Mouse (Mus musculus): ENCODE measurements around the gene Myo1e. TPM values are rescaled to one million over a fixed set of nuclear protein-coding genes. Genes with fewer than 3 reads are reported as not detected.

The Myo1e gene
- polyA plus RNA-seq, 1 experiment from 2014 or later, result 6.5 TPM

- H3K27me3 ChIP-seq (ENCODE audit: control insufficient read depth, insufficient read depth, low read length), result no peaks in the 10 kb centered on the region
- H3K4me1 ChIP-seq (ENCODE audit: control insufficient read depth, insufficient read depth, low read length), result peaks cover 4% of the 10 kb centered on the region
- H3K27ac ChIP-seq (replicated peaks; ENCODE audit: low read depth, low read length), result no peak overlapping the region
- no peak for ATAC-seq (ENCODE audit: low FRiP score, low TSS enrichment)
- no peaks in the 10 kb centered on the region for H3K36me3 ChIP-seq (ENCODE audit: control insufficient read depth, insufficient read depth, low read length)
- H3K4me2 ChIP-seq (ENCODE audit: low read length), result no peak overlapping the region
- DNase-seq, result no peak
- no peak overlapping the region for H3K9ac ChIP-seq (replicated peaks; ENCODE audit: low read length)
- 96% methylated on average over 2 of the region's 2 CpGs for WGBS
- no peak overlapping the region for H3K4me3 ChIP-seq (replicated peaks; ENCODE audit: low read depth, low read length)
- no peaks in the 10 kb centered on the region for H3K9me3 ChIP-seq (ENCODE audit: control insufficient read depth, low read length)
Observed at GRCm38 (mm10) chr9:70266186-70266585, 59.0 kb downstream of the Myo1e start.

GRCm38 (mm10) chr9:70267108-70267507 is 60.0 kb downstream of the Myo1e start:
- ATAC-seq (ENCODE audit: low FRiP score, low TSS enrichment), result no peak
- H3K36me3 ChIP-seq (ENCODE audit: control insufficient read depth, insufficient read depth, low read length), result no peaks in the 10 kb centered on the region
- DNase-seq, result no peak
- no peak overlapping the region for H3K4me3 ChIP-seq (replicated peaks; ENCODE audit: low read depth, low read length)
- WGBS, result 90% methylated on average over 5 of the region's 5 CpGs
- H3K9me3 ChIP-seq (ENCODE audit: control insufficient read depth, low read length), result no peaks in the 10 kb centered on the region
- no peak overlapping the region for H3K4me2 ChIP-seq (ENCODE audit: low read length)
- no peak overlapping the region for H3K9ac ChIP-seq (replicated peaks; ENCODE audit: low read length)
- no peak overlapping the region for H3K27ac ChIP-seq (replicated peaks; ENCODE audit: low read depth, low read length)
- peaks cover 4% of the 10 kb centered on the region for H3K4me1 ChIP-seq (ENCODE audit: control insufficient read depth, insufficient read depth, low read length)
- H3K27me3 ChIP-seq (ENCODE audit: control insufficient read depth, insufficient read depth, low read length), result no peaks in the 10 kb centered on the region

GRCm38 (mm10) chr9:70269349-70269748 is 62.2 kb downstream of the Myo1e start:
- no peaks in the 10 kb centered on the region for H3K9me3 ChIP-seq (ENCODE audit: control insufficient read depth, low read length)
- H3K4me2 ChIP-seq (ENCODE audit: low read length), result no peak overlapping the region
- 37% methylated on average over 10 of the region's 10 CpGs for WGBS
- ATAC-seq (ENCODE audit: low FRiP score, low TSS enrichment) (no peak), DNase-seq (peak; percentile 29)
- no peaks in the 10 kb centered on the region for H3K36me3 ChIP-seq (ENCODE audit: control insufficient read depth, insufficient read depth, low read length)
- peak overlapping the region; percentile 52; the same call in 1 of the 2 replicates for H3K27ac ChIP-seq (replicated peaks; ENCODE audit: low read depth, low read length)
- no peak overlapping the region for H3K9ac ChIP-seq (replicated peaks; ENCODE audit: low read length)
- H3K27me3 ChIP-seq (ENCODE audit: control insufficient read depth, insufficient read depth, low read length), result no peaks in the 10 kb centered on the region
- H3K4me3 ChIP-seq (replicated peaks; ENCODE audit: low read depth, low read length), result no peak overlapping the region
- H3K4me1 ChIP-seq (ENCODE audit: control insufficient read depth, insufficient read depth, low read length), result no peaks in the 10 kb centered on the region

- 97% methylated on average over 4 of the region's 4 CpGs for WGBS
- no peak overlapping the region for H3K9ac ChIP-seq (replicated peaks; ENCODE audit: low read length)
- ATAC-seq (ENCODE audit: low FRiP score, low TSS enrichment) (no peak), DNase-seq (no peak)
- no peak overlapping the region for H3K4me3 ChIP-seq (replicated peaks; ENCODE audit: low read depth, low read length)
- H3K36me3 ChIP-seq (ENCODE audit: control insufficient read depth, insufficient read depth, low read length), result no peaks in the 10 kb centered on the region
- no peak overlapping the region for H3K4me2 ChIP-seq (ENCODE audit: low read length)
- H3K9me3 ChIP-seq (ENCODE audit: control insufficient read depth, low read length), result no peaks in the 10 kb centered on the region
- H3K27me3 ChIP-seq (ENCODE audit: control insufficient read depth, insufficient read depth, low read length), result no peaks in the 10 kb centered on the region
- H3K27ac ChIP-seq (replicated peaks; ENCODE audit: low read depth, low read length), result no peak overlapping the region
- no peaks in the 10 kb centered on the region for H3K4me1 ChIP-seq (ENCODE audit: control insufficient read depth, insufficient read depth, low read length)
Observed at GRCm38 (mm10) chr9:70270468-70270867, 63.3 kb downstream of the Myo1e start.

- Histone ChIP-seq H3K9ac (replicated peaks; ENCODE audit: low read length) (no peak overlapping the region), H3K27me3 (ENCODE audit: control insufficient read depth, insufficient read depth, low read length) (no peaks in the 10 kb centered on the region), H3K4me1 (ENCODE audit: control insufficient read depth, insufficient read depth, low read length) (no peaks in the 10 kb centered on the region), H3K27ac (replicated peaks; ENCODE audit: low read depth, low read length) (no peak overlapping the region), H3K4me2 (ENCODE audit: low read length) (no peak overlapping the region), H3K9me3 (ENCODE audit: control insufficient read depth, low read length) (no peaks in the 10 kb centered on the region), H3K36me3 (ENCODE audit: control insufficient read depth, insufficient read depth, low read length) (no peaks in the 10 kb centered on the region), H3K4me3 (replicated peaks; ENCODE audit: low read depth, low read length) (no peak overlapping the region)
- ATAC-seq (ENCODE audit: low FRiP score, low TSS enrichment) (no peak), DNase-seq (no peak)
- WGBS, result 75% methylated on average over 7 of the region's 7 CpGs
Observed at GRCm38 (mm10) chr9:70271137-70271536, 64.0 kb downstream of the Myo1e start.

- Histone ChIP-seq H3K27me3 (ENCODE audit: control insufficient read depth, insufficient read depth, low read length) (no peaks in the 10 kb centered on the region), H3K4me3 (replicated peaks; ENCODE audit: low read depth, low read length) (no peak overlapping the region), H3K36me3 (ENCODE audit: control insufficient read depth, insufficient read depth, low read length) (no peaks in the 10 kb centered on the region), H3K9me3 (ENCODE audit: control insufficient read depth, low read length) (no peaks in the 10 kb centered on the region), H3K4me2 (ENCODE audit: low read length) (no peak overlapping the region), H3K9ac (replicated peaks; ENCODE audit: low read length) (no peak overlapping the region), H3K27ac (replicated peaks; ENCODE audit: low read depth, low read length) (no peak overlapping the region), H3K4me1 (ENCODE audit: control insufficient read depth, insufficient read depth, low read length) (no peaks in the 10 kb centered on the region)
- ATAC-seq (ENCODE audit: low FRiP score, low TSS enrichment) (no peak), DNase-seq (no peak)
- 94% methylated on average over 9 of the region's 9 CpGs for WGBS
Observed at GRCm38 (mm10) chr9:70271631-70272030, 64.5 kb downstream of the Myo1e start.

GRCm38 (mm10) chr9:70274071-70274470 is 66.9 kb downstream of the Myo1e start:
- Histone ChIP-seq H3K9ac (replicated peaks; ENCODE audit: low read length) (no peak overlapping the region), H3K36me3 (ENCODE audit: control insufficient read depth, insufficient read depth, low read length) (no peaks in the 10 kb centered on the region), H3K4me2 (ENCODE audit: low read length) (no peak overlapping the region), H3K27me3 (ENCODE audit: control insufficient read depth, insufficient read depth, low read length) (no peaks in the 10 kb centered on the region), H3K27ac (replicated peaks; ENCODE audit: low read depth, low read length) (no peak overlapping the region), H3K4me1 (ENCODE audit: control insufficient read depth, insufficient read depth, low read length) (no peaks in the 10 kb centered on the region), H3K9me3 (ENCODE audit: control insufficient read depth, low read length) (no peaks in the 10 kb centered on the region), H3K4me3 (replicated peaks; ENCODE audit: low read depth, low read length) (no peak overlapping the region)
- WGBS, result 80% methylated on average over 6 of the region's 6 CpGs
- no peak for ATAC-seq (ENCODE audit: low FRiP score, low TSS enrichment)
- no peak for DNase-seq

GRCm38 (mm10) chr9:70274476-70274875 is 67.3 kb downstream of the Myo1e start:
- ATAC-seq (ENCODE audit: low FRiP score, low TSS enrichment), result no peak

GRCm38 (mm10) chr9:70274887-70275555 is 67.9 kb downstream of the Myo1e start:
- WGBS, result 93% methylated on average over 12 of the region's 12 CpGs

More at GRCm38 (mm10) chr9:70274476-70274875, 67.3 kb downstream of the Myo1e start:
- Histone ChIP-seq H3K4me3 (replicated peaks; ENCODE audit: low read depth, low read length) (no peak overlapping the region), H3K27me3 (ENCODE audit: control insufficient read depth, insufficient read depth, low read length) (no peaks in the 10 kb centered on the region), H3K27ac (replicated peaks; ENCODE audit: low read depth, low read length) (no peak overlapping the region), H3K4me2 (ENCODE audit: low read length) (no peak overlapping the region), H3K9ac (replicated peaks; ENCODE audit: low read length) (no peak overlapping the region), H3K4me1 (ENCODE audit: control insufficient read depth, insufficient read depth, low read length) (no peaks in the 10 kb centered on the region), H3K36me3 (ENCODE audit: control insufficient read depth, insufficient read depth, low read length) (no peaks in the 10 kb centered on the region), H3K9me3 (ENCODE audit: control insufficient read depth, low read length) (no peaks in the 10 kb centered on the region)
- 90% methylated on average over 6 of the region's 6 CpGs for WGBS
- no peak for DNase-seq

More at GRCm38 (mm10) chr9:70274887-70275555, 67.9 kb downstream of the Myo1e start:
- ATAC-seq (ENCODE audit: low FRiP score, low TSS enrichment) (no peak), DNase-seq (no peak)
- H3K9me3 ChIP-seq (ENCODE audit: control insufficient read depth, low read length), result no peaks in the 10 kb centered on the region
- no peak overlapping the region for H3K4me2 ChIP-seq (ENCODE audit: low read length)
- no peak overlapping the region for H3K27ac ChIP-seq (replicated peaks; ENCODE audit: low read depth, low read length)
- no peak overlapping the region for H3K4me3 ChIP-seq (replicated peaks; ENCODE audit: low read depth, low read length)
- H3K27me3 ChIP-seq (ENCODE audit: control insufficient read depth, insufficient read depth, low read length), result no peaks in the 10 kb centered on the region
- no peaks in the 10 kb centered on the region for H3K4me1 ChIP-seq (ENCODE audit: control insufficient read depth, insufficient read depth, low read length)
- H3K9ac ChIP-seq (replicated peaks; ENCODE audit: low read length), result no peak overlapping the region
- no peaks in the 10 kb centered on the region for H3K36me3 ChIP-seq (ENCODE audit: control insufficient read depth, insufficient read depth, low read length)

All from midbrain, embryonic 14.5 days (tissue).